Mouse (Mus musculus) left cerebral cortex, postnatal 10 days (tissue): Measurements from ENCODE around the gene Myh9. TPM values are rescaled to one million over a fixed set of nuclear protein-coding genes. Genes with fewer than 3 reads are reported as not detected.
A peak's percentile ranks its signal among the peaks of the same experiment; 100 is the strongest.
"Not testable (repeated sequence)": the region's sequence is repeated elsewhere in the genome, so short reads cannot be mapped to it uniquely, and the experiment has no call there.

Experiments used
- DNase-seq, 2 experiments: peaks; one replicate each; pipeline ENCODE4 v3.0.0; 2021 to 2022; ENCODE audit warnings: low spot score in 2 of 2, mixed read lengths in 1 of 2; ENCODE audit errors: extremely low spot score in 1 of 2
- intact Hi-C: fragments of 180-260 bp; cut with DNase I; formaldehyde crosslinking; loops from one replicate; pipeline ENCODE4 v1.15.1; 2025
- total RNA-seq, 2 experiments: library from RNA; stranded (reverse); gene quantifications; 2 replicates each; pipeline ENCODE4 v1.2.3; 2021

Gene Myh9
- total RNA-seq, 2 experiments from 2014 or later, result 58.2 to 58.8 TPM

DNA sequence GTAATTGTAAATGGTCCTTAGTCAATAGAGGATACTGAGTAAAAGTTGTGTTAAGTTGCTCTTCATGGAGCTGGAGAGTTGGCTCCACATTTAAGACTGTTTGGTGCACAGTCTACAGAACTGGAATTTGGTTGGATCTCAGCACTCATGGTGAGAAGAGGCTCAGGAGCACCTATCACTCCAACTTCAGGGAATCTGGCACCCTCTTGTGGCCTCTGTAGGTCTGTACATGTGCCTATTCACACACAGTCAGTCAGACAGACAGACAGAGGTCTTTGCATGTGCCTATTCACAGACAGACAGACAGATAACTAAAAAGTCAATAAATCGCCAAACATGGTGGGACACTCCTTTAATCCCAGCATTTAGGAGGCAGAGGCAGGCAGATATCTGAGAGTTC lies 91.5 kb downstream of the Myh9 start:
- DNase-seq, result no peak
- intact Hi-C loops, result no loop called here

DNA sequence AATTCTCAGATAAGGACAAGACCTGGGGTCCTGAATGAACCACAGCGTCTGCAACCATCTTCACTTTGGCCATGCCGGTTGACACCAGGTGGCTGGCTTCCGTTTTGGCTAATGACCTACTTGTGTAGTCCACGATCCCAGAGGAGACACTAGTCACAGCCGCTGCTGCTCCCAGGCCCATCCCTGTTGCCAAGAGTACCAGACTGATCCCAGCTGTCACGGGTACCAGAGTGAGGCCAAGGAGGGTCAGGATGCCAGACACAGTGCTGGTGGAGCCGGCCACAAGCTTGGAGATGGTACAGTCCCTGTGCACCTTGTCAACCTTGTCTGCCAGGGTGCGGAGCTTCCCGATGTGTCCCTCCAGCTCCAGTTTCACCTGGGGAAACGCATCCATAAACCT lies 92.3 kb downstream of the Myh9 start:
- intact Hi-C loops, result no loop called here
- no peak for DNase-seq

DNA sequence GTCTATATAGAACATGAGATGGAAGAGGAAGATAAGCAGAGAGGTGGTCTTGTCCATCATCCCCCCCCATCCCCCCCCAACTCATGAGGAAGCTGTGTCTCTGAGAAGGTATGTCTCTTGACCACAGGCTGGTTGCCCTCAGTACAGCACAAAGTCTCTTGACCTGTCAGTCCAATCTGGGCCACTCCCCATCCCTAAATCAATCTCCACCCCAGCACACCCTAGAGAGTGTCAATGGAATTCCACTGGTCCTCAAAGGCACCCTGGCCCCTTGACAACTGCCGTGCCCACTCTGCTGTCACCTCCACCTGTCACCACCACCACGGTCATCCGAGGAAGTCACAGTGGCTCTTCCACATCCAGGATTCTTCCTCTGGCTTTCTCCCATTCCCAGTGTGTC lies 93.6 kb downstream of the Myh9 start:
- DNase-seq, result no peak
- intact Hi-C loops, result no loop called here

DNA sequence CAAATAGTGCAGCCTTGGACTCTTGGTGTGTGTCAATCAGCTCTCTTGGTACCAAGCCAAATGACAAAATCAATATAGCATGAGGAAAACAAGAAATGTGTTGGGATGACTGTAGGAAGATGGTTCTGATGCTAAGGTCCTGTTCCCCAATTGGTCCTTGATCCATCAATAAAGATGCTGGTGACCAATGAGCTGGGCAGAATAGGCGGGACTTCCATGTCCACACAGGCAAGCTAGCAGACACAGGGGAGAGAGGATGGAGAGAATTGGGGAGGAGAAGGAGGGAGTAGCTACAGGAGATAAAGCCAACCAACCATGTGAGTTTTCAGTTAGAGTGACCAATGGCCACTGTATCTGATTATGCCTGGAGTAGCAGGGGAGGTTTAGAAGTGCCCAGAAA lies 95.6 kb downstream of the Myh9 start:
- intact Hi-C loops, result no loop called here
- DNase-seq, result no peak

DNA sequence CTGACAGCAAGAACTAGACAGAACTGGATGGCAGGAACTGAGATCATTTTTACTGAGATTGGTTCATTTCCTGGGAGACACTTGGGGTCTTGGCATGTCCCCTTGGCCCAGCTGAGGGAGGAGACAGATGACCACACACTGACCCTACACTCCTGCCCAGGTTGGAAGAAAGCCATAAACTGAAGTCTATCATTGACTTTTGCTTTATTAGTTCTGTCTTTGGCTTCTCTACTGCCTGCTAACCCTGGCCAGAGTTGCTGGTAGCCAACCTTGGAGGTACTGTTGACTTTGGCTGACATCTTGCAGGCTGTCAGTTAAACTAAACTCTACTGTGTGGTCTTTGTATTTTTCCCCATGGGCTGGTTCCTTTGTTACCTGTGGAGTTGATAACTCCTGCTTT lies 96.9 kb downstream of the Myh9 start:
- intact Hi-C loops, result no loop called here
- DNase-seq, result no peak

DNA sequence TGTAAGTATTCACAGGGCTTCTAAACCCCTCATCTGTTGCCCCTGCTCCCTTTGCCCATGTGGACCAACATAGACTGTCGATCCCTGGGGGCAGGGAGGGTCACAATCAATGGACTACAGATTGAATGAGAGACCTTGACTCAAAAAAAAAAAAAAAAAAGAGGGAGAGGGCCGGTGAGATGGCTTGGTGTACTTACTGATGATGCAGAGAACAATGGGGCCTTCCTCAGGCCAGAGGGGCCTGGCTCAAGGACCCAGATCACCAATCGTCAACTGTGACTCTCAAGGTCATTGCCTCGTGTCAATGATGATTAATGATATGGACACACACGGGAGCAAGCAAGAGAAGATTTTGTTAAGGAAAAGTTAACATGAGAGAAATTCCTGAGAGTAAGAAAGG lies 97.3 kb downstream of the Myh9 start:
- intact Hi-C loops, result no loop called here
- no peak for DNase-seq

DNA sequence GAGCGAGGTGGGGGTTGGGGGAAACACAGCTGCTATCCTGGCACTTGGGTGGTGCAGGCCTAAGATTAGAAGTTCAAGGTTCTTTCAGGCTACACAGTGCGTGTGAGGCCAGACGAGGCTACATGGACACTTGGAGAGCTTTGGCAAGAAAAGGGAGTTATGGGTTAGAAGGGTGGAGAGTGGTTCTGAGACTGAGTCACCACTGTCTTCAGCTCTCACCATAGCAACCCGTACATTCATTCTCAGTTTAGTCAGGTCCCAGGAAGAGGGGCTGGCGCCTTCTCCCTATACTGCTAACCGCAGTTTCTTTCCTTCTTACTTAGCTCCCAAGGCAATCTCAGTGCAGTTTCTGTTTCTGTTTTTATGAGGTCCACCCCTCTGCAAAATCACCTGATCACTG lies 100.4 kb downstream of the Myh9 start:
- intact Hi-C loops, DNase-seq: not testable (repeated sequence)

DNA sequence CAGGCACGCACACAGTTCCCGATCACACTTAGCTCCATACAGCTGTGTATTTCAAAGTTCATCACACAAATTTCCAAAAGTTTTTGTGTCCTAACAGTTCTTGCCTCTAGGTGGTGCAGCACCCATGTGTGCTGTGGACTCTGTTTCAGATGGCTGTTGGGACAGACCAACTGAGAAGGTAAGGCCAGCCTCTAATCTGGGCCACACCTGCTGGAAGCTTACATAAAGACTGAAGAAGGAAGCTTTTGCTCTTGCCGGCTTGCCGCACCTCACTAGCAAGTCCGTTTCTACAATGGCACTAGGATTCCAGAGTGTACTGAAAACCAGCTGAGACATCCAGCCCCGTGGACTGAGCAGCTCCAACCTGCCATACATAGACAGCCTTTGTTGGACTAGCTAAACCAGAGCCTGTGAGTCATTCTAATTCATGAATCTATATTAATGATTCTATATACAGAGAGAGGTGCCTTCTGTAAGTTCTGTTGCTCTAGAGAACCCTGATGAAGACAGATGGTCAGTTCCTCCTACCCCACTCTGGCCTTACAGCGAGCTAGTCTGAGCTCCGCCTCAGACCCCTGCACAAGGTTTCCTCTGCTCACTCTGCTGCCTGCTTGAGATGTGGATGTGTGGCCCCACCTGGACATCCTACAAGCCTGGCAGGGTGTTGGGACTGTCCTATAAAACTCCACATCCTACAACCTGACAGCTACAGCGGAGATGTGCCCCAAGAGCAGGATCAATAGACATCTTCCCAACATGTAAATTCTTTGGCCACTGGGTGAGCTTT lies 101.3 kb downstream of the Myh9 start:
- intact Hi-C loops, result no loop called here

DNA sequence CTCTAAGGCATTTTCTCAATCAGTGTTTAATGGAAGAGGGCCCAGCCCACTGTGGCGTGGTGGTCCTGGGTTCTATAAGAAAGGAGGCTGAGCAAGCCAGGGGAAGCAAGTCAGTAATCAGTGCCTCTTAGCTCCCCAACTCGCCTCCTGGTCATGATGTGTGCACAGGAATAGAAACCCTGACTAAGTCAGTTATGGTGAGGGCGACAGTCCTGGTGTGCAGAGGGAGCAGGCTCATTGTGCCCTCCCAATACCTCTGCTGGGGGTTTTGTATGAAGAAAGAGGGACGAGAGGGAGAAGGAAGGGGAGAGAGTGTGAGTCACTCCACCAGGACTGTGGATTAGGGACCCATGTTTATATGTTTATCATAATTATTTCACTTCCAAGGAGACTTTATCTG lies 108.1 kb downstream of the Myh9 start:
- DNase-seq, intact Hi-C loops: not testable (repeated sequence)

More for the DNA sequence above, 101.3 kb downstream of the Myh9 start:
- DNase-seq, result no peak

DNA sequence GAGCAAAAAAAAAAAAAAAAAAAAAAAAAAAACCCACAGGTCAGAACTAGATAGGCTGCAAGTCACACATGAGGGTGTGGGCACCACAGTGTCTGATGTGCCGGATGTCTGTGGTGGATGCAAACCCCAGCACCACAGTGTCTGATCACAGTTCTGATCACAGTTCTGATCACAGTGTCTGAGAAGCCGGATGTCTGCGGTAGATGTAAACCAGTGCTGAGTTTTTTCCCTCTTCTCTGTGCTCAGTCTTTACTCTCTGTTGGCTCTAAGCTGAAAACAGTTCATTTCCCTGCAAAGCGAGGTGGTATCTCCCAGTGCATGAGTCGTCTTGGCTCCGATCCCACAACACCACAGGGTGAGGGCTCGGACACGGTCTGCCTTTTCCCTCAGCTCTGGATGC lies 108.6 kb downstream of the Myh9 start:
- intact Hi-C loops, DNase-seq: not testable (repeated sequence)

DNA sequence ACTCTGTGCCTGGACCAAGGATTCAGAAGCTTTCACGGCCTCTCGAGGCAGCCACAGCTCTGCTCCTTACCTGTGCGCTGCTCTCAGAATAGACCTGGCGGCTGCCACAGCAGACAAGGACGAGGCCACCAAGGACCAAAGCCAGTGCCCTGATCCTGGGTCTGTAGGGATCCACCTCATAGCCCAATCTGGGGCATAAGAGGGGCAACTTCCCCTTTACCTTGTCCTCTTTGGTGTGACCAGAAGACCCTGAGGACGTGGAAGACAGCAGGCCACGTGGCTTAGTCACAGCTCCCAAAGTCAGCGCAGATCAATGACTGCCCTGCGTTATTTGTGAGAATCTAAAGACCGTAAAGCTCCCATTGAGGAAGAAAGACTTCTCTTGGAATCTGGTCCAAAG lies 109.1 kb downstream of the Myh9 start:
- intact Hi-C loops, DNase-seq: not testable (repeated sequence)

DNA sequence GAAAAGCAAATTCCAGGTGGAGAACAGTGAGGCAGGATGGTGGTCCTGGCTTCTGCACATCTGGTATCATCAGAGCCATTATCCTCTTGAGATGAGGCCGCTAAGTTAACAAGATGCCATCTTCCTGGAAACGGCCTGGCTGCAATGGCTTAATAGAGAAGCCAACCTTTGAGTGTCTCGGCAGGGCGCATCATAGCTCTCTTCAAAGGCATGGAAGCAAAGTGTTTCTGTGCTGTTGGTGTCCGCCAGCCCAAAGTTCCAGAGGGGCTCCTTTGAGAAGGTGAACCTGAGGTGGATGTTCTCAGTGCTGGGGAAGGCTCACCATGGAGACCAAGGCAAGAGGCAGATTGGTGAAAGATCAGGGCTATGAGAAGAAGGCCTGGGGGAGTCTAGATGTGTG lies 110.4 kb downstream of the Myh9 start:
- intact Hi-C loops, result no loop called here
- DNase-seq, result no peak

DNA sequence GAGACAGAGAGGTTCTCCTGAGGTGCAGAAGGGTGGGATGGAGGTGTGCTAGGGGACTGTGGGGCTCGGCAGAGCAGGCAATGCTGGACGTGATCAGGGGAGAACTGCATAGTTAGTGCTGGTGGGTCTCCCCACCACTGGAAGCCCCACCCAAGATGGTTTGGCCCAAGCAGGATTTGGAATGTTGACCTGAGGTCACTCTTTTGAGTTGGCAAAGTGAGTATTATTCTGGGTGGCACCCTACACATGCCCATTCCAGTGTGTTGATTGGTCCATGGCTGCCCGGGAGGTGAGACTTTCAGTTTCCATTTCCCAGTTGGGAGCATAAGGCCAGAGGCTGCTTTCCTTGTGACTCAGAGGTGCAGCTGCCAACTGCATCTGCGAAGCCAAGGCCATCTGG lies 113.2 kb downstream of the Myh9 start, which contains the start of gene Apol9b:
TSS of gene Apol9b (plus strand) at position 301 of the 400 bp plus-strand sequence.
- DNase-seq, intact Hi-C loops: not testable (repeated sequence)

DNA sequence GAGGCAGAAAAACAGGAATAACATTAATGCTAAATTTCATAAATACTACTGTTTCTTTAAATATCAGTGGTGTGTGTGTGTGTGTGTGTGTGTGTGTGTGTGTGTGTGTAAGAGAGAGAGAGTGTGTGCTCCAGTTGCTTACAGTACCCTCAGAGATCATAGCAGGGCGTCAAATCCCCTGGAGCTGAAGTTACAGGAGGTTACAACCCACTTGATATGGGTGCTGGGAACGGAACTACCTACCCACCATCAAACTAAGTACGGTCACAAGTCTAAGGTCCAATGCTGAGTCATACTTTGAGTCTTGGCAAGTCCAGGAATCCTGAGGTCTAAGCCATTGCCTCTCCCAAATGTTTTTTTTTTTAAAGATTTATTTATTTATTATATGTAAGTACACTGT lies 114.2 kb downstream of the Myh9 start:
- DNase-seq, intact Hi-C loops: not testable (repeated sequence)

DNA sequence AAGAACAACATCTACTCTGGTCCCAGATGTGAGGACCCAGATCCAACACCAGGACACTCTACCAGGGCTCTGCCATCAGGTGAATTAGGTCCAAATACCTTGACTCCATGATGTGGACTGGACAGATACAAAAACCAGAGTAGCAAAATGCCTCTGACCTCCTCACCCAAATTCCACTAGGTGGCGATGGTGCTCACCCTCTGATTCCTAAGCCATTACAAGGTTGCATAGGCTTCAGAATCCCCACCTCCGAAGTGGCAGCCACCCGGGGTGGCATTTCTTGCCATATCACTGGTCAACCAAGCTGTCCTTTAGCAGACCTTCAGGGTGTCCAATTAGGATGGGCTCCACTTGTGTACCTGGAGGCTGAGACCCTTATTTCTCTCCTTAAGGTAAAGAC lies 114.8 kb downstream of the Myh9 start:
- DNase-seq, intact Hi-C loops: not testable (repeated sequence)

DNA sequence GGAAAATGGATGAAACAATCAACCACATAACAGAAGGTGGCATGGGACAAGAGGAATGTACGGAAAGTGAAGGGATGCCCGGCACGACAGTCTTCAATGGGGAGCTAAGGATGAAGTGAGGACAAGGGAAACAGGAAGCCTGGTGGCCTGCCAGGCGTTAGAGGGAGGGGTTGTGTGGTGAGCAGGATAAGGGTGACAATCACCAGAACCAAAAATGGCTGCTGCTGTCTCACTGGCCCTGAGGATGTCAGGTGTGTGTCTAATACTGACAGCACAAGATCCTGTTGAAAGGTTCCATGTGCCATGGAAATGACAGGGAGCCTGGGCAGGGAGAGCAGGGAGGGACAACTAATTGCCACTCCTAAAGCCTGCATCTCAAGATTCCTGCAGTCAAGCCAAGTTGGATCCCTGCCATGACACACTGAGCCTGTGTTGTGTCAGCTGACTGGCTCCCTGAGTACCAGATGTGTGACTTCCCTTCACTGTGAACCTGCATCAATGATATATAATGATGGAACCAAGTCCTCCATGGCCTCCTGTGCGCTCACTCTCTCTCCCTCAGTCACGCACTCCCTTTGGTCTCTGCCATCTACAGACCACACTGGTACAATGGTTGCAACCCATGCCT lies 116.5 kb downstream of the Myh9 start:
- DNase-seq, result peak in 1 of 2 experiments; percentile 46
- intact Hi-C loops, result not testable (repeated sequence)

DNA sequence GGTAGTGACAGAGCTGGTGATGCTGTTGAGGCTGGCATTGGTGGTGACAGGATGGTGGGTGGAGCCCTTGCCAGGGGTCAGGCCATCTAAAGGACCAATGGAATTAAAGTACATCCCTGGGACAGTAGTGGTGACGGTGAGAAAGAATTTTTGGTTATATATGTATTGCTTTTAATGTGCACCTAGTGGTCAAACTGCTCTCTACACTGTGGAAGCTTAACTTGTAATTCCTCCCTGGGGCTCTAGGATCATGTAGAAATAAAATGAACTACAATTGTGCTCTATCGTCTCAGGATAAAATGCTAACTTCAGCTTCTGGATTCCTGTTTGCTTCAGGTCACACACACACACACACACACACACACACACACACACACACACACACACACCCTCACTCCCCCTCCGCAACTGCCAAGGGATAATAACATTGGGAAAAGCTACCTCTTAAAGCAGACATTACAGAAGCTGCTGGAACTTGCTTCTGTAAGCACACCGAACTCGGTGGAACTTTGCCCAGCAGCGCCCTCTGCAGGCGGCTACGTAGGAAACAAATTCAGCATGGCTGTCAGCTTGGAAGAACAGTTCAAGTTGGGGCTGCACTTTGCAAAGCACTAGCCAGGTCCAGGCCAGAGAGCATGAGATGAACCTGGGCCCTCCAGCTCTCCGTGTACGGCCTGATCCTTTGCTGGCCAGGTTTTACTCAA lies 117.6 kb downstream of the Myh9 start:
- intact Hi-C loops, DNase-seq: not testable (repeated sequence)

DNA sequence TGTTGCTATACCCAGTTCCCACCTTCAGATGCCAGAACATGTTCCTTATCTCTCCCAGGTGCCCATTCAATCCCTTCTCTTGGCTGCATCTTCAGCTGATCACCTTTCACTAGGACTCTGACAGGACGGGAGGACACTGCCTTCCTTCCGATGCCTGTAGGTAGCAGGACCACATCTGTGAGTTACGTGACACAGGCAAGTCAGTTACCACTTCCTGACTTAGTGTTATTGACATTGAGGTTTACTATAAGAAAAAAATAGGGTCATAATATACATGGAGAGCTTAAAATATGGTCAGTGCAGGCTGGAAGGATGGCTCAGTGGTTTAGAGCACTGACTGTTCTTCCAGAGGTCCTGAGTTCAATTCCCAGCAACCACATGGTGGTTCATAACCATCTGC lies 120.5 kb downstream of the Myh9 start:
- intact Hi-C loops, DNase-seq: not testable (repeated sequence)

DNA sequence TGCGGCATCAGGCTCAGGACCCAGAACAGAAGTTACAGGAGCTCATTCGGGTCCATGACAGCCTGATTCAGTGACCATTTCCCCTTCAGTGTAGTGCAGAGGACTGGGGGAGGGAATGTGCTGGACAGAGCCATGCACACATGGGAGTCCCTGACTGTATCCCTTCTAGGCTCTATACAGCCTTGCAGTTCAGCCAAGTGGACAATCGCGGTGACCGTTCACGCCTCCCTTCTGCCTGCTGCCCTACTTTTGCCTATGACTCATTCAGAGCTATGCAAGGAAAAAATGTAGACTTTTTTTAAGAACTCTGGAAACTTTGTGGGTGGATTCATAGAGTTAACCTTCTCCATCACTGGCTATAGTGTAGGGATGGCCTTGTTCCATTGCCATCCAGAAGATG lies 123.7 kb downstream of the Myh9 start:
- intact Hi-C loops, DNase-seq: not testable (repeated sequence)
